Mouse (Mus musculus) lung, postnatal 10 days (tissue): ENCODE data around the gene Fubp3.

Experiments
- DNase-seq: peaks from one replicate; pipeline ENCODE4 v3.0.0; 2021

Gene Fubp3

DNA sequence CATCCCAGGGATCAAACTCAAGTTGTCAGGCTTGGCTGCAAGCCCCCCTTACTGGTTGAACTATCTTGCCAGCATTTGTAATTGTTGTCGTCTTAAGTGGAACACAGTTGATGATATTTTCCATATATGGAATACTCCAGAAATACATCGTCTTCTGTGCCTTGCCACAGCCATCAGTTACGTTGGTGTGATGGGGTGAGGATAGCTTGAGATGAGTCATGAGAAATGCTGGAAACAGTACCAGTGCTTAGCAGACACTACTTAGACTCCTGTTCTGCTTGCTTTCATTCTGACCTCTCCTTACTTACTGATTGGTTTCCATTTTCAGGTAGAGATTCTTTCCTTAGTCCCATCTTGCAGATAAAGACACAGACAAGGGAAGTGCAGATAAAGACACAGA is 61.1 kb downstream of the Fubp3 start:
- no peak for DNase-seq

DNA sequence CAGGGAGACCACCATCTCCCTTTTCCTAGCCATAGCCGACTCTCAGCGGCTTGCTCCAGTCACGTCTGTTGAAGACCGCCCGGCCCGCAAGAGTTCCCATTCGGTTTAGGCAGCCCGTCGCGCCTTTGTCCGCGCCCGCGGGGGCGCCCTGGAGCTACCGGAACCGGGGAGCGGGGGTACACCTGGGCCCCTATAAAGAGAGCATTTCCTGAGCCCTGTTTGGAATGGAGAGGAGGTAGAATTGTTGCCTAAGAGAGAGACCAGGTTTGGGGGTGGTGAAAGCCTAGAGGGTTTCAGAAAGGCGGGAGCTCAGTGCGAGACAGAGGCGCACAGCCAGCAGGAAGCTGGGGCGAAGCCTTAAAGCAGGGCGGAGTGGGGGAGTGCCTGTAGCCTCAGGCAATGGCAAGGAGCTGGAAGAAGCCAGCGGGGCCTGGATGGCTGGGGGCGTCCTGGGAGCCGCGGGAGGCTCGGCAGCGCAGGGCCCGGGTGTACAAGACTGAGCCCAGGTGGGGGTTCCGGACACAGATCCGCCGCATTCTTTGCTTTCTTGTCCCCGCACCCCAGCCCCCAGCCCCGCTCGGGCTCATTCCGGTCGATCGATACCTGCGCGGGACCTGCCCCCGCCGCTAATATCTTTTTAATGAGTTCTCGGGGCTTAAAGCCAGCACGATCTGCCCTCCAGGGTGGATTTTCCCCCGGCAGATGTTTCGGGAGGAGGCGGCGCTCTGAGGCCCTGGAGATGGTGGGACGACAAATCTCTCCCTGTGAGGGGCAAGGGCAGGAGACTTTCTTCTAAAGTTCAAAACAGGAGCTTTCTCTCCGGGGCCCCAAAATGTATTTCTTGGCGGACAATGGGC is 63.1 kb downstream of the Fubp3 start:
- DNase-seq, result no peak

DNA sequence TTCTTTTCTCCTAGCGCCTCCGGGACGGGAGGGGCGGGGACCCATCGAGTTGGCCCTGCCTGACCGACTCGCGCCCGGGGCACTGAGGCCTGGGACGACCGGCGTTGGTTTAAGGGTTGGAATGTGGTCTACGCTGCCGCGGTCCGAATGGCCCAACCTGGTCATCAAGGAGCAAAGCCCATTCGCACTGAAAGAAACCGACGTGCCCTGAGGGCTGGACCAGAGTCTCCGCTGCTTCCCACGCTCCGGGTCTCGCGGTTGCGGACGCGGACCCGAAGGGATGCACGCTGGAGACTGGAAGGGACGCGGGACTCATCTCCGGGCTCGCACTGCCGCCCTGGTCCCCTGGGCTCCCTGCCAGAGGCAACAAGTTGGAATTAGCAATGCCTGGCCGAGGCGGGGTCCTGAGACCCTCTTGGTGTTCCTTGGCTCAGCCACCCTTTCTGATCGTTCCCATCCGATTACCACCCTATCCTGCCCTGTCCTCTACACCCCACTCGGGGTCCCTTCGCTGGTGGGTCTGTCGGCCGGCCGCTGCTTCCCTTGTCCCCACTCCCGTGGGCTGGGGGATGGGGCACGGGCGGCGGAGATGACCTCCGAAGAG is 63.8 kb downstream of the Fubp3 start:
- DNase-seq, result no peak

DNA sequence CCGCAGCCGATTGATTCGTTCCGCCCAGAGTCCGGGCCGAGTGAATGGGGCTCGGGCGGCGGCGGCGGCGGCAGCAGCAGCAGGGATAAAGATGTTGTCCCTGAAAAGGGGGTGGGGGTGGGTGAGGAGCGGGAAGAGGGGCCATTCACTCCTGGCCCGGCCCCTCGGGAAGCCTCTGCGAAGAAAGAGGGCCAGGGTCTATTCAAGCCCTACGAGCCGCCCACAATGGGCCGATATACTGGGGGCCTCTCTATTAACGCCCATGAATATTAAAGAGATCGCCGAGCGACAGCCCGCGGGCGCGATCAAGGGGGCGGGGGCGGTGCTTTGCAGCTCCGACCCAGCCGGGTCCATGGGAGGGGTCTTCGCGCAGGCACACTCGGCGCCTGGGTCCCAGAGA is 64.3 kb downstream of the Fubp3 start:
- no peak for DNase-seq

DNA sequence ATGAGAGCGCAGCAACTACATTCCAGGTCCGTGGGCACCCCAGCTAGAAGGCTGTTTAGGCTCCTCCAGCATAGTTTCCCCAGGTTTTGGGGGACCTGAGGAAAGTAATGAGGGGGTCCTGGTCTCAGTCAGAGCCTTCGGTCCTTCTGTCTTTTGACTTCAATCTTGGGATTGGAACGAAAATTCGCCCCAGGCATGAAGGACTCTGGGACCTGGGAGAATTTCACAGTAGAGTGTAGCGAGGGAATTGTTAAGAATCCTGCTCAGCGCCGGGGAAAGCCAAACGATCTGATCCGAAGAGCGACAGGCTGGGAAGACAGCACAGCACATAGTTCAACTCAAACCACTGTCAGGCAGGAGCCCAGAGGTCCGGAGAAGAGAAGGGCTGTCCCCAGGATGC is 64.9 kb downstream of the Fubp3 start:
- no peak for DNase-seq

DNA sequence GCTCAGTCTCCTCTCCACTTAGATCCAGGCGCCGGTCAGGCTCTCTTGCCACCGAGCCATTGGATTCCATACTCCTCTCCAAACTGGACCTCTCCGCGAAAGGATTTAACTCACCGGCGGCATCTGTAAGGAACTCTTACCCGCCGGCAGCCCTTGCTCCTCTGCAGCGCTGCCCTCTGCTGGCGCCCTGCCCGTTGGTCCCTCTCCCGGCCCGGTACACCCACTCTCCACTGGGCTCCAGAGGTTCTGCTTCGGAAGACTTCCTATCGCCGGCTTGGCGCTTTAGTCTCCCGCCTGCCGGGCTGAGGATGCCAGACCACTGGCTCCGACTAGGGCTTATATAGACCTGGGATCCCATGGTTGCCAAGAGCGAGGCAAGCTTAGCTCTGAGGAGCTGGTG is 65.4 kb downstream of the Fubp3 start:
- peak; percentile 54 for DNase-seq

DNA sequence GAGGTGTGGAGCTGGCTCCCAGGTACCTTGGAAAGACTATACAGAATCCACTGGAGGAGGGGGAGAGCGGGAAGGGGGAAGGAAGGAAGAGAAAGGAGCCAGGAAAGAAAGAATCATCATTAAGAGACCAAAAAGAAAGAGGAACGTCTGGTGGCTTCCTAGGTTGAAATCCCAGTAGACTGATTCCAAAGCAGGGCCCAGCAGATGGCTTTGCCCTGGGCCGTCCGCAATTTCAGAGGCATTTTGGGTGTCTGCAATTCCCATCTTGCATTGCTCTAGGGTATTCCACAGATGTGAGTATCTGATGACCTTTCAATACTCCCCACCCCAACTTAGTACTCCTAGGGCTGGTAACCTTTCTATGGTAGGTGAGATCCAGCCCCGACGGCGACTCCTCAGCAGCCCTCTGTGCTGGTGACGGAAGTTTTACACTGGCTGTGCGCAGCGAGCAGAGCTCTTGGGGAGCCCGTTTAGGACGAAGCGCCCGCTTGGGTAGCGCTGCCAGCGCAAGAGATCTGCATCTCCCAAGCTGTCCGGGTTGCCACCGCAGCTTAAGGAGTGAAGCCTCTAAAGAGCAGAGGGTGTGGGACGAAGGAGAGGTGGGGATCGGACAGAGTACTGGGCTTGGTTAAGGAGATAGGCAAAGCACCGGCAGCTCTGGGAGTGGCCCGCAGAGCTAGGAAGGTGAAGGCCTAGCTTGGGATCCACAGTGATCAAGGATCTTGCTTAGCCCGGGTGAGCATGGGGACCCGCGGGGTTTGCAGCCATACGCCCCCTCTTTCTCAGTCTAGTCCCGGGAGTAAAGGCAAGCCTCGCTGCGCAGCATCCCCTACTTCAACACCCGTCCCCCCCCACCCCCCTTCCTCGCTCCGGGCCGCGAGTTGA is 66.4 kb downstream of the Fubp3 start:
- DNase-seq, result no peak

DNA sequence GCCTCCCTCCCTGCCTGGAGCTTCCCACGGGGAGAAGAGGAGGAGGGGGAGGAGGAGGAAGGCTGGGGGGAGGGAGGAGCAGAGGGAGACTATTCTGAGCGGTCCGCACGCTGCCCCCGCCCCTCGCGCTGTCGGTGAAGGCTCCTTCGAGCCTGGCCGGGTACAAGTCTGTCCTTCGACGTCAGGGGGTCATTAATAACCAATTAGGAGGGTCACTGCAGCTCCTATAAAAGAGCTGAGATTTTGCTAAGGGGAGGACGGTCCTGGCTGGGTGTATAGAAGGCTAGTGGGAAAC is 67.0 kb downstream of the Fubp3 start:
- DNase-seq, result no peak

DNA sequence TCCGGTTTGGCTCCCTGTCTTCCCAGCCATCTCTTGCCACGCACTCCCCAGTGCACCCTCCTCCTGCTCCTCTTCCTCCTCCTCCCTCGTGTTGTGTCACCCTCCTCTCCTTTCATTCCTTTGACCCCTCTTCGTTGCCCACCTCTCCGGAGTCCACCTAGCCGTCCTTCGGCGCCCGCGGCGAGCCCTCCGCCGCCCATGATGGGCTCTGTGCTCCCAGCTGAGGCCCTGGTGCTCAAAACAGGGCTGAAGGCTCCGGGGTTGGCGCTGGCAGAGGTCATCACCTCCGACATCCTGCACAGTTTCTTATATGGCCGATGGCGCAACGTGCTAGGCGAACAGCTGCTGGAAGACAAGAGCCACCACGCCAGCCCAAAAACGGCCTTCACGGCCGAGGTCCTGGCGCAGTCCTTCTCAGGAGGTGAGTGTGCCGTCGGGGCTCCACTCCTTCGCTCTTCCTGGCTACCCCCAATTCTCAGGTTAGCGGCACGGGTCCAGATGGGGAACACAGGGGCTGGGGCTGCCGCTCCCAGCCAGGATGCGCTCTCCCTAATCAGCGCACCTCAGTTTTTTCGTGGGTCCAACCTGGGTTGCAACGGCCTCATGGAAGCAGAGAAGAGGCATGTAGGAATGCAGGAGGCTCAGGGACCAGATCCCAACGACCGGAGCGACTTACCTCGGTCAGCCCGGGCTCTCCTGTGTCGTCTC is 67.6 kb downstream of the Fubp3 start, which contains the start of gene Prdm12:
Prdm12 (plus strand) TSS at position 137 of the 708 bp plus-strand sequence.
- DNase-seq, result no peak

DNA sequence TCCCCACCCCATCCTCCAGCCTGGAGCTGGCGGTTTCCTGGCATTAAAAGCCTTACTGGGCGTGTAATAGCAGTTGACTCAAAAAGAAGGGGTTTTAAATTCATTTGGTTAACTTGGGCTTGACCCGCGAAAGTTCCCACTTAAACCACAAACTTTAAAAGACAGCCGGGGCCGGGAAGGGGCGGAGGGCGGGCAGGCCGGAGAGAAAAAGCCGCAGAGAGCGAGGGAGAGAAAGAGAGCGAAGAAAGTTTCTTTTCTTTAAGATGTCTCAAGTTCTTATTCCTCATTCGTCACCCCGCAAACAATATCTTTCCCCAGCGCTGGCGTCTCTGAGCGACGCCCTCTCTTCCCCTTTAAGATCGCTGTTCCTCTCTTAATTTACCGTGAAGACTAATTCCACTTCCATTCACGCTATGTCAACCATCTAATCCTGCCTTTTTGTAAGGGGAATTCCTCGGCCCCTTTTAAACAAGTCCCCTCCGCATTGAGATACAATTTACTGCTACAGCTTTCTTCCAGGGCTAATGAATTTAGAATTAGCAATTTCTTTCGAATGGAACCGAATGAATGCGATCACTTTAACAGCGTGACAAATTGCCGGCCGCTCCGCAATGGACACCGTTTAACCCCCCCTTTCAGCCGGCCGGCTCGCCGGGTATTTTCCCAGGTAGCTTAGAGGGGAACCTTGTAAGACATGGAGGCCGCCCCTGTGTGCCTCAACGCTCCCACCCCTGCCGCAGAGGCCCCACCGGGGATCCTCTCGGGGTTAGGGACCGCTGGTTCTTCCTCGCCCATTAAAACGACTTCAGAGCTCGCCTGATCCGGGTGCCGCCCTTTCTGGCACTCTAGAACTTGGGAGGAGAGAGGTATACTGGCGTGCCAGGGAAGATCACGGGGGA is 68.4 kb downstream of the Fubp3 start:
- DNase-seq, result no peak

DNA sequence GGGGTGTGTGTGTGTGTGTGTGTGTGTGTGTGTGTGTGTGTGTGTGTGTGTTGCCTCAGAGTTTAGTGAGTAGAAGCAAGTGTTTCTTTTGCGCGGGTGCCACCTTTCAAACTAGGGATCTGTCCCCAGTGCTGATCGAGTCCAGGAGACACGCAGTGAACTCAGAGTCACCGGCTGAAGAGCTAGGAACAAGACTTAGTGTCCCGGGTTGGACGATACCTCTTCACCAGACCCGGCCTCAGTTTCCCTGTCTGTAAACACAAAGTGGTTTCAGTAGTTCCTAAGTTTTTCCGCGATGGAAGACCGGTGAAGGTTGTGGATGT is 69.0 kb downstream of the Fubp3 start:
- no peak for DNase-seq

DNA sequence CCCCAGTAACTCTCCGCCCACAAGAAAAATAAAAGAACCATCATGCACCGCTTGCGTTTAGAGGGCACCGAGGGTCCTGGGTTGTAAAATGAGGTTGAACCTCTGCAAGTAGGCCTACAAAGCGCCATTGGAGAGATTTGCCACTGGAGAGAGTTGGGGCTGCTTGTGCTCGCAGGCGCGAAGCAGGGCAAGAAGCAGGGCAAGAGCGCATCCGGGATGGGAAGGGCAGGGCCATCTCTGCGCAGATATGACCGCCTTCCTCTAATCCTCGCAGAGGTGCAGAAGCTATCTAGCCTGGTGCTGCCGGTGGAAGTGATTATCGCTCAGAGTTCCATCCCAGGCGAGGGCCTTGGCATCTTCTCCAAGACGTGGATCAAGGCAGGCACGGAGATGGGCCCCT is 69.5 kb downstream of the Fubp3 start:
- no peak for DNase-seq

DNA sequence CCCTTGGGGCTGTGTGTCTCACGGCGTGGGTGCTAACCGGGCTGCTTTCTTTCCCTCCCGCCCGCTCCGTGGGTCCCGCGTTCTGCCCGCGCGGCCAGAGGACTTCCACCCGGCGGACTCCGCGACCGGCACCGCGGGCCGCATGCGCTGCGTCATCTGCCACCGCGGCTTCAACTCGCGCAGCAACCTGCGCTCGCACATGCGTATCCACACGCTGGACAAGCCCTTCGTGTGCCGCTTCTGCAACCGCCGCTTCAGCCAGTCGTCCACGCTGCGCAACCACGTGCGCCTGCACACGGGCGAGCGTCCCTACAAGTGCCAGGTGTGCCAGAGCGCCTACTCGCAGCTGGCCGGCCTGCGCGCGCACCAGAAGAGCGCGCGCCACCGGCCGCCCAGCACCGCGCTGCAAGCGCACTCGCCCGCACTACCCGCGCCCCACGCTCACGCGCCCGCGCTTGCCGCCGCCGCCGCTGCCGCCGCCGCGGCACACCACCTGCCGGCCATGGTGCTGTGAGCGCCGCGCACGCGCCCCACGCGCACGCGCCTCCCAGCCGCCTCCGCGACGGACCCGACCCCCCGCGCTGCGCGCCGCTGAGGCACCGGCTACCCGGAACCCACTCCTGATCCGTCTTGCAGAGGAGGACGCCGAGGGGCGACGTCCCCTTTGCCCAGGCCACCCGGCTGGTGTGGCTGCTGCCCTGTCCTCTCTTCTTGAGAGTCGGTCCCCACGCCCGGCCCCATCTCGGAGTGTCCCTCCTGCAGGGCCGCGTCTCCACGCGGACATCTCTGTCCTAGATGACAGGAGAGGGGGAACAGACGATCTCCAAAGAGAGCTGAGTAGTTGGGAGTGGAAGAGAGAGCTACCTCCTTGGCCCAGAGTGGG is 81.8 kb downstream of the Fubp3 start:
- no peak for DNase-seq

DNA sequence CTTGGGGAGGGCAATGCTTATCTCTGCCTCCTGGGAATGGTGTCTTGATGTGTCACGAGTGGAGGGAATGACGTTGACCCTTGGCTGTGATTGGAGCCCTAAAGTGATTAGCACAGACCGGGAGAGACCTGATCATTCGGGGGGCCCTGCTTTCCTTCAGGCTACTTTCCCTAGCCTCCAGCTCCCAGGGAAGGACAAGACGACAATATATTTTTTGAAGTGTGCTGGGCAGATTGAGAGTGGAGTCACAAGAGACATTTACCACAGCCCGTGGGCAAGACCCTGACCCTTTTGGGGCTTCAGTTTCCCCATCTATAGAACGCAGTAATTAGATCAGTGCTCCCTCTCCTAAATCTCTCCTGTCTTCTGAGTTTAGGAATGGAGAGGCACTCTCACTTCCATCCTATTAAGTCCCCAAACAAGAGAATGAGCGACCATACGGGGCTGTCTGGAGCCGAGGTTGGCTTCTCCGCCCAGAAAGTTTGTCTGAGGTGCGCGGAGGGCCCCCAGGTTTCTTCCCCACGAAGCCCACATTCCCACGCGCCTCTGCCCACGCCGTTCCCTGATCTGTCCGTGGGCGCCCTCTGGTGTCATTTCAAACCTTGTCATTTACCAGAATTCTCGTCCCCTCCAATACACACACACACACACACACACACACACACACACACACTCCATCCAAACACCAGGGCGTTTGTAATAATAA is 82.6 kb downstream of the Fubp3 start:
- DNase-seq, result peak; percentile 75

DNA sequence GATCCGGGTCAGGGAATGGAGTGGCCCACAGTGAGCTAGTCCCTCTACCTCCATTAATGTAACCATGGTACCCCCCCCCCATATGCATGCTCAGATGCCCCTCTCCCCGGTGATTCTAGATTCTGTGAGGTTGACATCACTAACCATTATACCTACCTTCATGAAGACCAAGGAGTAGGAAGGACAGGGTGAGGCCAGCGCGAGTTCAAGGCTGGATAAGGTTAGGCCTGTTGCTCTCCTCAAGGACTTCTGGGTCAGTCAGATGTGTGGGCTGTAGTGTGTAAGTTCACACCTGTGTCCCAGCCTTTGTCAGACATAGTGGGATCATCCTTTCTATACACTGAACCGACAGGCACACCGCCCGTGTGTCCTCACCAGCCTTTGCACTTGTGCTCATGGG is 83.9 kb downstream of the Fubp3 start:
- DNase-seq, result no peak

DNA sequence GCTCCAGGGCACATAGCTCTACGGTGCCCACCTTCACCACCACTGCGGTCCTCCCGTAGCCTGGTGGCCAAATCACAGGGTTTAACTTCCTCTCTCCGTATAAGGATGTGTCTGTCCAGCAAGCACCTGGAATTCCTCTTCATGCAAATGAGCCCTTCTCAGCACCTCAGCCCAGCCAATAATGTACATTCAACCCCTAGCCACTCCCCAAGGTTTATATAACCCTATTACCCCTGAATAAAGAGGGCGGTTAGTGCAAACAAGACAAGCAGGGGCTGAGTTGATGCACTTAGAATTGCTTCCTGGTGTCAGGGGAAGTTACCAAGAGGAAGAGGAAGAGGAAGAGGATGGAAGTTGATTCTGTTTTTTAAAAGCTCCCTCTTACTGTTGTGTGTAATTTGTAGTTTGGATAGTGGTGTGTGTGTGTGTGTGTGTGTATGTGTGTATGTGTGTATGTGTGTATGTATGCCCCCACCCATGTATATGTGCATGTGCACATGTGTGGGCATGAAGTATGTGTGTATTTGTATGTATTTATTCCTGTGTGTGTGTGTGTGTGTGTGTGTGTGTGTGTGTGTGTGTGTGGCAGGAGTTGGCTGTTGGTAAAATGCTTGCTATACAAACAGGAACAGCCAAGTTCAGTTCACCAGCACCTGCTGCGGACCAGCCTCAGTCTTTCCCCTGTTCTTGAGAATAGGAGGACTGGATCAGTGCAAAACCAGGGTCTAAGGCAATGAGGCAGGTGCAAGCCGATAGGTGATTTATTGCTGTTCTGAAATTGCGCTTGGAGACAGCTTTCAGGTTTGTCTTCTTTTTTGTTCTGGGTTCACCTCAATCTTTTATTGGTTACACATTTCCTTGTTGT is 90.7 kb downstream of the Fubp3 start:
- DNase-seq, result no peak

DNA sequence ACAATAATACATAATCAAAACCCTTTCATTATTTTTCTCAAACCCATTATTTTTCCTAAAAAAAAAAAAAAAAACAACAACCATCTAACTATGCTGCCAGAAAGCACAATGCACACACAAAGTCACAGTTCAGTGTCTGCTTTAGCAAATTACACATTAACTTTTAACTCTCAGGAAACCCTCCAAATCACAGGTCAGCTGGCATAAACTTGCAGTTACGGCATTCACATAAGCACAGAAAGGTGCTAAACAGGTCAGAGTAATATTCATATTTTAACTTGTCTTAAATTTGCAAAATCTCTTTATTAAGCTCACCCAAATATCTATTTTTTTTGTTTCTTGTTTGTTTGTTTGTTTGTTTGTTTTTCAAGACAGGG is 91.3 kb downstream of the Fubp3 start:
- no peak for DNase-seq
